Mouse (Mus musculus): ENCODE data around the gene Ppp2r3a.

The Ppp2r3a gene

GRCm38 (mm10) chr9:101143635-101144034 is 108.0 kb downstream of the Ppp2r3a start:
- no peak for DNase-seq

DNA sequence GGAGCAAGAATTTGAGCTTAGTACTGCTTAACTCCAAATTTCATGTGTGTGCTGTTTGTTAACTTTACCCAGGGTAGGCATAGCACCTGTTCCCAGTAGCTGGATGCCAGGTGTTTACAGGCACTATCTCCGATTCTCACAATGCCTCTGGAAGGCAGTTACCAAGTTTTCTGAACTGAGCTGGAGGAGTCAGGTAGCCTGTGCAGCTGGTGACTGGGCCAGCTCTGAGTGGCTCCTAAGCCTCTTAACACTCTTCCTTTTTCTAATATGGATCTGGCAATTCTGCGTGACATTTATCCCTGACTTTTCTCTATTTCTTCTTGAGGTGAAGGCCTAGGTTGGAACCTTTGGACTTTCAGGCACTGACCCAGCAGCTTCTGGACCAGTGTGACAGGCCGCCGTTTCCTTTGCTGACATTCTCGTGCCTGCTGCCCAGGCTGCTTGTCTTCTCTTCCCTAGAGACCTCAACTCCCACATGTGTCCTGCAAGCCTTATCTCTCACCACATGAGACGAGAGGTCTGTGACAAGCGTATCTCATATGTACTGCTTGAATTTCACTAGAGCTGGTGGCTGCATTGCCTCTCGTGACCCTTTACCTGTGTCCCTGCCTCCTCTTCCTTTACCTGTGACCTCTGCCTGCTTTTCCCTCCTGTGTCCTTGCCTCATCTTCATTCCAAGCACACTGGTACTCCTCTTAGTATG is 137.3 kb downstream of the Ppp2r3a start:
- no peak for DNase-seq

DNA sequence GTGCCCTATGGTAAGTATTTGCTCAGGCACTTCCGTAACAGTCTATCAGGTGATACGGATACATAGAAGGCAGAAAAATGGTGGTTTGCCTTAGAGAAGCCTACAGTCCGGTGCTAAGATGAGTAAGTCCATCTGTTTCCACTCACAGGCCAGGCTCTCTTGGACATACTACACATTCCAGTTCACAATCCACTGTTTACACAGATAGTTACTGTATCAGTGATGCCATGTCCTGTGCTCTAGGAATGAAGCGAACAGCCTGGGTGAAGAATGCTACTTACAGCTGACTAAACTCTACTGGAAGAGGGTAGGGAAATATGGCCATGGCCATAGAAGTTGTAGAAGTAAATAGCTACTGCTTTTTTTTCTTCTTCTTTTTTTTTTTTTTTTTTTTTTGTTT is 138.3 kb downstream of the Ppp2r3a start:
- DNase-seq = no peak

- peak; percentile 34 for DNase-seq
Measured at GRCm38 (mm10) chr9:101110013-101110412, 141.6 kb downstream of the Ppp2r3a start.

DNA sequence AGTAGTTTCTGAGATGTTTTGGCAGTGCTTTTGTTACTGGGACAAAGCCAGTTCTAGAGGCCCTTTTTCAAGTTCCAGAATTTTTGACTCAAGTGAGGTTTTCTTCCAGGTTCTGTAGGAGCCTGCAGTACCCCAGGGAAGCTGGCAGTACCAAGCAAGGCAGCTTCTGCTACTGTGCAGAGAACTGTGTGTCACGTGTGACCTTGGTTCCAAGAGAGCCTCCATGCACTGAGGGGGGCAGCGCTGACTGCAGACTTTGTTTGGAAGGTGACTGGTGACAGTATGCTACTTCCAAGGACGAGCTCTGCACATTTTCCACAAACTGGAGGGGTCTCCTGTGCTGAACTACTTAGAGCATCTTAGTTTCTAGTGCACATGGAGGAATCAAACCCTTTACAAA is 144.2 kb downstream of the Ppp2r3a start:
- DNase-seq = no peak

DNA sequence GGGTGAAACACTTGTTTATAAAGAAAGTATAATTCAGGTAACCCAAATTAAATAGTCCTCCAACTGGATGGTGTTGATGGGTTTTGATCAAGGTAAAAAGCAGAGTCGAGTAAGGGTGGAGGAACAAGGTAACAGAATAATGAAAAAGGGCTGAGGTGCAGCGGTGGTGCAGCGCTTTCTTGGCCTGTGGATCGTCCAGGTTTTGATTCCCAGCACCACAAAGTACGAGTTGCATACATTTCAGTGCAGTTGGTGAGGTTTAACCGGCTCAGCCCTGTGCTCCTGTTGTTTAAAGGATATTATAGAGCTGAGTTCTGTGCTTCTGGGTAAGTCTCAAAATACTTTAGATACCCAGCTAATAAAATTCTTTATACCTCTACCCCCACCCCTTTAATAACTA is 145.9 kb downstream of the Ppp2r3a start:
- DNase-seq = no peak

GRCm38 (mm10) chr9:101104931-101105330 is 146.7 kb downstream of the Ppp2r3a start:
- no peak for DNase-seq

DNA sequence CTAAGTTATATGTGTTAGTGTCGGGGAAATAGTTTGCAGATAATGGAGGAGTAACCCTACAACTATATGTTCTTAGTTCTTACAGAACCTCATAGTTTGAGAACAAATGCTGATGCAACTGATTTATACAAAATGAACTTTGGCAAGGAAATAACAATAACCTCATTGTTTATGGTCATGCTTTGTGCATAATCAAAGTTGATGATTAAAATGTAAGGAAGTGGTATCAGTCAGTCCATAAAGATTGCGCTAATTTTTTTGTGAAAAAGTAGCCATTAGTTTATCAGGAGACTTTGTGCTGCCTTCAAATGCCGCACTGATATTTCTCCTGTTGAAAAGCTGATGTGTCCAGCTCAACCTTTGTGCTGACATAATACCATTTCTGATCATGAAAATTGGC is 149.3 kb downstream of the Ppp2r3a start:
- no peak for DNase-seq

GRCm38 (mm10) chr9:101101547-101101946 is 150.0 kb downstream of the Ppp2r3a start:
- DNase-seq = no peak

- DNase-seq = no peak
Measured at GRCm38 (mm10) chr9:101100163-101100562, 151.4 kb downstream of the Ppp2r3a start.

GRCm38 (mm10) chr9:101099445-101099844 is 152.2 kb downstream of the Ppp2r3a start:
- no peak for DNase-seq

- no peak for DNase-seq
Measured at GRCm38 (mm10) chr9:101097542-101097941, 154.1 kb downstream of the Ppp2r3a start.

- no peak for DNase-seq
Measured at GRCm38 (mm10) chr9:101096461-101096860, 155.1 kb downstream of the Ppp2r3a start.

- no peak for DNase-seq
Measured at GRCm38 (mm10) chr9:101095425-101095824, 156.2 kb downstream of the Ppp2r3a start.

DNA sequence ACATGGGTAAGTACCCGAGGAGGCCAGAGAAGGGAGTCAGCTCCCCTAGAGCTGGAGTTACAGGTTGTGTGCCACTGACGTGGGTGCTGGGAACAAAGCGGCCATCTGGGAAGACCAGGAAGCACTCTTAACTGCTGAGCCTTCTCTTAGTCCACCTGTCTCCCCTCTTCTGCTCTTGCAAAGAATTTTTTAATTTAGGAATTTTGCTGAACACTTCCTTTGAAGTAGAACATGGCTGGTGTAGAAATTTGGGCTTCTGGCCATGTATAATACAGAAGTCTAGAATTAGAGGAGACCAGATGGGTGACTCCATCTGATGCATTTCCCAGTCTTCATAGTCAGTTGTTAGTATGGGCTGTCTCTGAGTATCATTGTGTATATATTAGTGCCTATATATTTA is 167.9 kb downstream of the Ppp2r3a start:
- no peak for DNase-seq

- peak; percentile 27 for DNase-seq
Measured at GRCm38 (mm10) chr9:101080046-101080685, 171.4 kb downstream of the Ppp2r3a start.

GRCm38 (mm10) chr9:101078579-101078978 is 173.0 kb downstream of the Ppp2r3a start:
- DNase-seq = no peak

GRCm38 (mm10) chr9:101077486-101077885 is 174.1 kb downstream of the Ppp2r3a start:
- DNase-seq = no peak

- DNase-seq = no peak
Measured at GRCm38 (mm10) chr9:101076095-101076875, 175.3 kb downstream of the Ppp2r3a start.

GRCm38 (mm10) chr9:101075694-101076093 is 175.9 kb downstream of the Ppp2r3a start:
- DNase-seq = no peak

GRCm38 (mm10) chr9:101075091-101075581 is 176.5 kb downstream of the Ppp2r3a start:
- peak; percentile 48 for DNase-seq

DNA sequence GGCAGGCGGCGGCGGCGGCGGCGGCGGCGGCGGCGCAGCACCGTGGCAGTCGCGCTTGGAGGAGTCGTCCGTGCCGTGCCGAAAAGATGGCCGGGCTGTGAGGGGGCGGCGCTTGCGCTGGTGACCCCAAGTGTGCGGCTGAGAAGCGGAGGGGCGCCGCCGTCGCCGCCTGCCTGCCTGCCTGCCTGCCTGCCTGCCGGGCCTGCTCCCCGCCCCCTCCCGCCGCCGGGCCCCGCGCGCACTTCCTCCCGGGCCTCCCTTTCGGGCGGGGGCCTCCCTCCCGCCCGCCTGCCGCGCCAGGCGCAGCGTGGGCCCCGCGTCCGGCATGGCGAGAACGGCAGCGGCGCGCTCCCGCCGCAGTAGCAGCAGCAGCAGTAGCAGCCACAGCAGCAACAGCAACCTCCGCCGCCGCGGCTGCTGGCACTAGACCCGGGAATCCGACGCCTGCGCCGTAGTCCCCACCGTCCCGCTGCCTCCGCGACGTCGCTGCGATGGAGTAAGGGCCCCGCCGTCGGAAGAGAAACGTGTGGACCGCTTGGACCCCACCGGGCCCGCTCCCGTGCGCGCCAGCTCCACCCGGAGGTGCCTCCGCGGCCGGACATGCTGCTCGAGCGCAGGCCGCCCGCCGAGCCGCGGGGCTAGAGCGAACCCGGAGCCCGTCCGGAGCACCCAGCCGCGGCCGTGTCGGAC is 177.1 kb downstream of the Ppp2r3a start:
- peak; percentile 87 for DNase-seq

- no peak for DNase-seq
Measured at GRCm38 (mm10) chr9:101073987-101074331, 177.6 kb downstream of the Ppp2r3a start, which contains the start of gene Msl2. Msl2 (plus strand) TSS chr9:101074101.

Data from retina, postnatal 1 day (tissue).